Mouse (Mus musculus) effector memory CD4-positive, alpha-beta T cell, adult 5 months (primary cell): Measurements from ENCODE around the gene Lrrc25. TPM values are rescaled to one million over a fixed set of nuclear protein-coding genes. Genes with fewer than 3 reads are reported as not detected.

Experiments used
- polyA plus RNA-seq: library from polyadenylated mRNA; unstranded; fragments of 100-300 nt; shearing (Covaris generic); gene quantifications from one replicate; pipeline ENCODE4 v1.2.1, GENCODE M21; 2017

Gene Lrrc25
- polyA plus RNA-seq = 0.26 TPM

GRCm38 (mm10) chr8:70615894-70616293 is at the start of gene Lrrc25:
Lrrc25 (plus strand) TSS chr8:70616155.

GRCm38 (mm10) chr8:70593961-70594609 is 21.9 kb upstream of the Lrrc25 start, which contains the start of gene Isyna1:
Isyna1 (plus strand) TSS chr8:70594373.

GRCm38 (mm10) chr8:70608749-70609367 is 7.1 kb upstream of the Lrrc25 start, which contains the start of gene Ssbp4:
Ssbp4 (minus strand) TSS chr8:70608872.

GRCm38 (mm10) chr8:70632346-70632892 is 16.5 kb downstream of the Lrrc25 start, which contains the start of gene Gdf15:
Gdf15 (minus strand) TSS chr8:70632456.

GRCm38 (mm10) chr8:70660273-70660725 is 44.3 kb downstream of the Lrrc25 start, which contains the start of gene Pgpep1:
Pgpep1 (minus strand) TSS chr8:70660388.

Other genes with a start within 250 kb of the Lrrc25 start
- 1.2 TPM for gene Comp, start 242.6 kb upstream of the Lrrc25 start, polyA plus RNA-seq
- 11.2 TPM for gene Crtc1, start 176.6 kb upstream of the Lrrc25 start, polyA plus RNA-seq
- 11.5 TPM for gene Klhl26, start 139.2 kb upstream of the Lrrc25 start, polyA plus RNA-seq
- gene Tmem59l, start 128.8 kb upstream of the Lrrc25 start, polyA plus RNA-seq = not detected
- not detected for gene Crlf1, start 123.0 kb upstream of the Lrrc25 start, polyA plus RNA-seq
- 64.7 TPM for gene Rex1bd, start 109.4 kb upstream of the Lrrc25 start, polyA plus RNA-seq
- 1,340 TPM for gene Uba52, start 105.4 kb upstream of the Lrrc25 start, polyA plus RNA-seq
- gene Fkbp8, start 88.4 kb upstream of the Lrrc25 start, polyA plus RNA-seq = 349 TPM
- gene Kxd1, start 88.2 kb upstream of the Lrrc25 start, polyA plus RNA-seq = 64.6 TPM
- gene Ell, start 76.7 kb upstream of the Lrrc25 start, polyA plus RNA-seq = 37.6 TPM
- gene Isyna1, start 21.8 kb upstream of the Lrrc25 start, polyA plus RNA-seq = 84.8 TPM
- 113 TPM for gene Ssbp4, start 7.3 kb upstream of the Lrrc25 start, polyA plus RNA-seq
- gene Gdf15, start 16.3 kb downstream of the Lrrc25 start, polyA plus RNA-seq = not detected
- 1.1 TPM for gene Pgpep1, start 44.2 kb downstream of the Lrrc25 start, polyA plus RNA-seq
- 250 TPM for gene Lsm4, start 57.1 kb downstream of the Lrrc25 start, polyA plus RNA-seq
- gene Jund, start 82.8 kb downstream of the Lrrc25 start, polyA plus RNA-seq = 1,956 TPM
- 0.11 TPM for gene Iqcn, start 87.3 kb downstream of the Lrrc25 start, polyA plus RNA-seq
- gene Gm3336, start 102.4 kb downstream of the Lrrc25 start, polyA plus RNA-seq = not detected
- not detected for gene Pde4c, start 107.6 kb downstream of the Lrrc25 start, polyA plus RNA-seq
- gene Rab3a, start 138.5 kb downstream of the Lrrc25 start, polyA plus RNA-seq = 2.3 TPM
- 35.0 TPM for gene Mpv17l2, start 144.8 kb downstream of the Lrrc25 start, polyA plus RNA-seq
- gene Pik3r2, start 160.6 kb downstream of the Lrrc25 start, polyA plus RNA-seq = 19.7 TPM
- 102 TPM for gene Mast3, start 188.9 kb downstream of the Lrrc25 start, polyA plus RNA-seq
- gene Il12rb1, start 192.3 kb downstream of the Lrrc25 start, polyA plus RNA-seq = 29.0 TPM
- gene Arrdc2, start 223.6 kb downstream of the Lrrc25 start, polyA plus RNA-seq = 27.6 TPM
- not detected for gene Kcnn1, start 247.1 kb downstream of the Lrrc25 start, polyA plus RNA-seq